Mouse (Mus musculus) MEL (cell line): ENCODE results near the gene Gm6583. TPM values are rescaled to one million over a fixed set of nuclear protein-coding genes. Genes with fewer than 3 reads are reported as not detected.

ENCODE experiments used
- DNase-seq: peaks from one replicate; pipeline ENCODE4 v3.0.0; 2011; ENCODE audit warnings: low read depth, low spot score
- H3K27ac ChIP-seq: 2 replicates; pipeline ENCODE4 v1.5.1; 2012; ENCODE audit warnings: low read depth, mild to moderate bottlenecking, control low read depth, low read length, moderate library complexity; ENCODE audit not compliant: control insufficient read depth
- H3K27me3 ChIP-seq, 2 experiments: fragments of 150-350 bp in 1 of 2; sonication (generic) in 1 of 2; 2 replicates each; pipeline ENCODE4 v1.6.1; 2012; ENCODE audit warnings: low read length in 2 of 2, mild to moderate bottlenecking in 2 of 2, improper control_type of control experiment in 1 of 2, moderate library complexity in 1 of 2; ENCODE audit not compliant: insufficient read depth in 2 of 2, control insufficient read depth in 1 of 2
- H3K36me3 ChIP-seq, 2 experiments: 2 replicates each; pipeline ENCODE4 v1.6.1; 2012 to 2014; ENCODE audit warnings: low read length in 2 of 2, improper control_type of control experiment in 1 of 2, inconsistent platforms in 1 of 2, mild to moderate bottlenecking in 1 of 2; ENCODE audit not compliant: insufficient read depth in 2 of 2, control insufficient read depth in 1 of 2
- H3K4me1 ChIP-seq, 2 experiments: fragments of 150-350 bp in 1 of 2; sonication (generic) in 1 of 2; 2 replicates each; pipeline ENCODE4 v1.6.1; 2012; ENCODE audit warnings: low read length in 2 of 2, improper control_type of control experiment in 1 of 2, mild to moderate bottlenecking in 1 of 2; ENCODE audit not compliant: insufficient read depth in 2 of 2, control insufficient read depth in 1 of 2
- H3K4me3 ChIP-seq, 2 experiments: fragments of 150-350 bp in 1 of 2; sonication (generic) in 1 of 2; 2 replicates each; pipeline ENCODE4 v1.5.1; 2012; ENCODE audit warnings: low read depth in 2 of 2, low read length in 2 of 2, mild to moderate bottlenecking in 2 of 2, moderate library complexity in 2 of 2, control low read depth in 1 of 2, improper control_type of control experiment in 1 of 2; ENCODE audit not compliant: control insufficient read depth in 1 of 2, insufficient read depth in 1 of 2
- H3K79me2 ChIP-seq: 2 replicates; pipeline ENCODE4 v1.6.1; 2012; ENCODE audit warnings: mild to moderate bottlenecking, low read length, moderate library complexity; ENCODE audit not compliant: control insufficient read depth, poor library complexity, insufficient read depth
- H3K9ac ChIP-seq: 2 replicates; pipeline ENCODE4 v1.6.1; 2012; ENCODE audit warnings: low read depth, mild to moderate bottlenecking, control low read depth, low read length, moderate library complexity; ENCODE audit not compliant: control insufficient read depth, poor library complexity, severe bottlenecking
- H3K9me3 ChIP-seq: fragments of 150-350 bp; sonication (generic); replicated peaks from 2 replicates; pipeline ENCODE4 v1.6.1; 2012; ENCODE audit warnings: mild to moderate bottlenecking, low read length, improper control_type of control experiment, moderate library complexity; ENCODE audit not compliant: insufficient read depth
- BHLHE40 ChIP-seq: IDR thresholded peaks from 2 replicates; pipeline ENCODE4 v1.6.1; 2012; ENCODE audit warnings: low read depth, mild to moderate bottlenecking, inconsistent platforms, low read length, improper control_type of control experiment, borderline replicate concordance
- CHD1 ChIP-seq: IDR thresholded peaks from 2 replicates; pipeline ENCODE4 v1.6.1; 2012; ENCODE audit warnings: low read depth, mild to moderate bottlenecking, inconsistent platforms, low read length, improper control_type of control experiment
- CHD2 ChIP-seq: IDR thresholded peaks from 2 replicates; pipeline ENCODE4 v1.6.1; 2011; ENCODE audit warnings: low read length, improper control_type of control experiment
- E2F4 ChIP-seq: IDR thresholded peaks from 2 replicates; pipeline ENCODE4 v1.6.1; 2011; ENCODE audit warnings: low read depth, low read length, improper control_type of control experiment, borderline replicate concordance
- ELF1 ChIP-seq: IDR thresholded peaks from 2 replicates; pipeline ENCODE4 v1.6.1; 2014; ENCODE audit warnings: low read depth, mild to moderate bottlenecking, inconsistent platforms, low read length, improper control_type of control experiment, moderate library complexity
- EP300 ChIP-seq, 2 experiments: IDR thresholded peaks; 2 replicates each; pipeline ENCODE4 v1.6.1; 2011; ENCODE audit warnings: improper control_type of control experiment in 2 of 2, low read length in 2 of 2, low read depth in 1 of 2, mild to moderate bottlenecking in 1 of 2
- ETS1 ChIP-seq: IDR thresholded peaks from 2 replicates; pipeline ENCODE4 v1.6.1; 2012; ENCODE audit warnings: low read depth, mild to moderate bottlenecking, inconsistent platforms, low read length, improper control_type of control experiment, moderate library complexity
- GABPA ChIP-seq: IDR thresholded peaks from 2 replicates; pipeline ENCODE4 v1.6.1; 2012; ENCODE audit warnings: low read depth, mild to moderate bottlenecking, inconsistent platforms, low read length, improper control_type of control experiment, moderate library complexity
- GATA1 ChIP-seq: IDR thresholded peaks from 2 replicates; pipeline ENCODE4 v1.6.1; 2011; ENCODE audit warnings: low read depth, low read length, improper control_type of control experiment
- HCFC1 ChIP-seq: IDR thresholded peaks from 2 replicates; pipeline ENCODE4 v1.6.1; 2012; ENCODE audit warnings: low read depth, mild to moderate bottlenecking, inconsistent platforms, low read length, improper control_type of control experiment, moderate library complexity
- JUND ChIP-seq: IDR thresholded peaks from 2 replicates; pipeline ENCODE4 v1.6.1; 2011; ENCODE audit warnings: low read depth, mild to moderate bottlenecking, improper control_type of control experiment, low read length
- MAFK ChIP-seq: IDR thresholded peaks from 2 replicates; pipeline ENCODE4 v1.6.1; 2011; ENCODE audit warnings: low read depth, mild to moderate bottlenecking, low read length, improper control_type of control experiment, borderline replicate concordance
- MAX ChIP-seq: IDR thresholded peaks from 2 replicates; pipeline ENCODE4 v1.6.1; 2011; ENCODE audit warnings: low read length, improper control_type of control experiment
- MAZ ChIP-seq: IDR thresholded peaks from 2 replicates; pipeline ENCODE4 v1.6.1; 2012; ENCODE audit warnings: low read depth, mild to moderate bottlenecking, inconsistent platforms, low read length, improper control_type of control experiment
- MEF2A ChIP-seq: IDR thresholded peaks from 2 replicates; pipeline ENCODE4 v1.6.1; 2014; ENCODE audit warnings: low read depth, mild to moderate bottlenecking, inconsistent platforms, low read length, improper control_type of control experiment; ENCODE audit not compliant: poor library complexity, insufficient replicate concordance, severe bottlenecking; ENCODE audit errors: extremely low read depth
- MXI1 ChIP-seq: IDR thresholded peaks from 2 replicates; pipeline ENCODE4 v1.6.1; 2011; ENCODE audit warnings: mild to moderate bottlenecking, low read depth, low read length, improper control_type of control experiment
- MYB ChIP-seq: IDR thresholded peaks from 2 replicates; pipeline ENCODE4 v1.6.1; 2011; ENCODE audit warnings: mild to moderate bottlenecking, low read depth, low read length, improper control_type of control experiment
- MYC ChIP-seq: IDR thresholded peaks from 2 replicates; pipeline ENCODE4 v1.6.1; 2011; ENCODE audit warnings: low read depth, mild to moderate bottlenecking, low read length, improper control_type of control experiment, moderate library complexity
- NELFE ChIP-seq: IDR thresholded peaks from 2 replicates; pipeline ENCODE4 v1.6.1; 2011; ENCODE audit warnings: low read depth, low read length, improper control_type of control experiment
- NRF1 ChIP-seq: IDR thresholded peaks from 2 replicates; pipeline ENCODE4 v1.6.1; 2014; ENCODE audit warnings: low read depth, mild to moderate bottlenecking, inconsistent platforms, low read length, improper control_type of control experiment, moderate library complexity; ENCODE audit not compliant: poor library complexity, insufficient read depth, severe bottlenecking
- POLR2A ChIP-seq, 2 experiments: IDR thresholded peaks; 2 replicates each; pipeline ENCODE4 v1.6.1; 2011 to 2012; ENCODE audit warnings: low read length in 2 of 2, mild to moderate bottlenecking in 2 of 2, control low read depth in 1 of 2, improper control_type of control experiment in 1 of 2, low read depth in 1 of 2, moderate library complexity in 1 of 2; ENCODE audit not compliant: control insufficient read depth in 1 of 2, insufficient read depth in 1 of 2, poor library complexity in 1 of 2
- POLR2AphosphoS2 ChIP-seq: IDR thresholded peaks from 2 replicates; pipeline ENCODE4 v1.6.1; 2011; ENCODE audit warnings: low read length, improper control_type of control experiment
- POLR2AphosphoS5 ChIP-seq: IDR thresholded peaks from 2 replicates; pipeline ENCODE4 v1.6.1; 2012; ENCODE audit warnings: low read depth, borderline replicate concordance, mild to moderate bottlenecking, inconsistent platforms, low read length, moderate library complexity, mixed read lengths
- RAD21 ChIP-seq: IDR thresholded peaks from 2 replicates; pipeline ENCODE4 v1.6.1; 2011; ENCODE audit warnings: mild to moderate bottlenecking, low read depth, low read length, improper control_type of control experiment
- RCOR1 ChIP-seq: IDR thresholded peaks from 2 replicates; pipeline ENCODE4 v1.6.1; 2012; ENCODE audit warnings: low read depth, mild to moderate bottlenecking, inconsistent platforms, low read length, improper control_type of control experiment
- SIN3A ChIP-seq: IDR thresholded peaks from 2 replicates; pipeline ENCODE4 v1.6.1; 2012; ENCODE audit warnings: low read length, improper control_type of control experiment, inconsistent platforms
- SMC3 ChIP-seq: IDR thresholded peaks from 2 replicates; pipeline ENCODE4 v1.6.1; 2011; ENCODE audit warnings: low read depth, low read length, improper control_type of control experiment
- TAL1 ChIP-seq: IDR thresholded peaks from 2 replicates; pipeline ENCODE4 v1.6.1; 2012; ENCODE audit warnings: mild to moderate bottlenecking, inconsistent platforms, low read length, moderate library complexity, mixed read lengths
- TBP ChIP-seq: IDR thresholded peaks from 2 replicates; pipeline ENCODE4 v1.8.0; 2011; ENCODE audit warnings: low read depth, low read length, improper control_type of control experiment
- TCF12 ChIP-seq: IDR thresholded peaks from 2 replicates; pipeline ENCODE4 v1.6.1; 2014; ENCODE audit warnings: low read depth, mild to moderate bottlenecking, inconsistent platforms, low read length, improper control_type of control experiment, moderate library complexity
- UBTF ChIP-seq: IDR thresholded peaks from 2 replicates; pipeline ENCODE4 v1.6.1; 2012; ENCODE audit warnings: low read depth, mild to moderate bottlenecking, inconsistent platforms, low read length, improper control_type of control experiment, moderate library complexity, borderline replicate concordance; ENCODE audit not compliant: insufficient read depth
- USF1 ChIP-seq: IDR thresholded peaks from 2 replicates; pipeline ENCODE4 v1.6.1; 2014; ENCODE audit warnings: low read depth, mild to moderate bottlenecking, inconsistent platforms, low read length, improper control_type of control experiment, moderate library complexity
- USF2 ChIP-seq, 2 experiments: IDR thresholded peaks; 2 replicates each; pipeline ENCODE4 v1.6.1; 2011 to 2012; ENCODE audit warnings: improper control_type of control experiment in 2 of 2, low read length in 2 of 2, borderline replicate concordance in 1 of 2, inconsistent platforms in 1 of 2, low read depth in 1 of 2, mild to moderate bottlenecking in 1 of 2; ENCODE audit not compliant: insufficient read depth in 1 of 2
- ZC3H11A ChIP-seq: IDR thresholded peaks from 2 replicates; pipeline ENCODE4 v1.6.1; 2012; ENCODE audit warnings: low read depth, mild to moderate bottlenecking, inconsistent platforms, low read length, improper control_type of control experiment
- ZKSCAN1 ChIP-seq: IDR thresholded peaks from 2 replicates; pipeline ENCODE4 v1.6.1; 2012; ENCODE audit warnings: low read depth, mild to moderate bottlenecking, inconsistent platforms, low read length, improper control_type of control experiment, moderate library complexity
- ZMIZ1 ChIP-seq: IDR thresholded peaks from 2 replicates; pipeline ENCODE4 v1.6.1; 2012; ENCODE audit warnings: low read depth, mild to moderate bottlenecking, inconsistent platforms, low read length, improper control_type of control experiment, moderate library complexity
- polyA plus RNA-seq, 2 experiments: library from polyadenylated mRNA; stranded (reverse) in 1 of 2; unstranded in 1 of 2; fragments of >175 nt in 1 of 2; fragments of >200 nt in 1 of 2; gene quantifications; 2 replicates each; pipeline versions ENCODE4 v1.2.1 to v1.2.4; 2012; ENCODE audit warnings: low replicate concordance in 2 of 2, low read depth in 1 of 2; ENCODE audit not compliant: insufficient read length in 2 of 2, insufficient read depth in 1 of 2, missing spikeins in 1 of 2
- total RNA-seq: library from RNA; depleted of rRNA; stranded (reverse); fragments of 300-350 nt; gene quantifications from 2 replicates; pipeline ENCODE4 v1.2.3, GENCODE M21; 2012

Gm6583 gene
- total and polyA plus RNA-seq, 3 experiments = 0.04 to 0.11 TPM; not detected in 1

- no peaks in the 10 kb centered on the region for H3K9me3 ChIP-seq
- H3K27me3 ChIP-seq = no peaks in the 10 kb centered on the region
- peak; percentile 89 for DNase-seq
- H3K79me2 ChIP-seq = peaks cover 20% of the 10 kb centered on the region
- peaks cover 0 to 20% of the 10 kb centered on the region in 2 experiments; a peak in 3 of 4 replicates for H3K4me1 ChIP-seq
- H3K4me3 ChIP-seq = peak within 1 kb of the TSS; percentile 82 to 98
- H3K27ac ChIP-seq = peak within 1 kb of the TSS; percentile 34
- peaks cover 0 to 10% of the 10 kb centered on the region in 2 experiments; a peak in 3 of 4 replicates for H3K36me3 ChIP-seq
- H3K9ac ChIP-seq = peak within 1 kb of the TSS; percentile 90
- TF ChIP-seq MEF2A = no peak
- TF ChIP-seq UBTF = no peak
- TF ChIP-seq CHD1 = no peak
- no peak for TF ChIP-seq NRF1
- TF ChIP-seq EP300 (IDR thresholded peaks at IDR 0.05; ENCODE audit: low read depth in 1 of 2, low read length in 2 of 2) = no peak
- TF ChIP-seq POLR2AphosphoS2 = 0 out of 2 replicates have a peak, but pooled peaks have one; percentile 44
- no peak for TF ChIP-seq TAL1
- no peak for TF ChIP-seq ZMIZ1
- no peak for TF ChIP-seq MYB
- TF ChIP-seq POLR2AphosphoS5 = no peak
- TF ChIP-seq ZC3H11A = no peak
- no peak for TF ChIP-seq GATA1
- TF ChIP-seq MAFK = no peak
- no peak for TF ChIP-seq E2F4
- TF ChIP-seq TCF12 = no peak
- no peak for TF ChIP-seq USF1
- no peak for TF ChIP-seq JUND
- no peak for TF ChIP-seq SMC3
- peak; percentile 86 for TF ChIP-seq MXI1
- TF ChIP-seq GABPA = peak; percentile 91; the same call in 1 of the 2 replicates
- TF ChIP-seq ELF1 = peak; percentile 27; the same call in 1 of the 2 replicates
- TF ChIP-seq MAX = no peak
- no peak for TF ChIP-seq BHLHE40
- TF ChIP-seq MAZ = peak; percentile 91
- TF ChIP-seq POLR2A (IDR thresholded peaks at IDR 0.05; ENCODE audit: control insufficient read depth in 1 of 2, insufficient read depth in 1 of 2, low read depth in 1 of 2, low read length in 2 of 2, poor library complexity in 1 of 2) = peak; percentile 69 to 82; a peak in 3 of 4 replicates
- peak; percentile 75 for TF ChIP-seq NELFE
- TF ChIP-seq ETS1 = peak; percentile 85
- peak; percentile 90 for TF ChIP-seq HCFC1
- no peak for TF ChIP-seq RAD21
- no peak for TF ChIP-seq CHD2
- TF ChIP-seq SIN3A = peak; percentile 86
- TF ChIP-seq RCOR1 = peak; percentile 43; the same call in 1 of the 2 replicates
- no peak for TF ChIP-seq TBP
- TF ChIP-seq MYC = no peak
- no peak for TF ChIP-seq ZKSCAN1
- no peak for TF ChIP-seq USF2 (IDR thresholded peaks at IDR 0.05; ENCODE audit: borderline replicate concordance in 1 of 2, insufficient read depth in 1 of 2, low read depth in 1 of 2, low read length in 2 of 2)
Measured at GRCm38 (mm10) chr5:112342463-112343204, 13.2 kb downstream of the Gm6583 start, which contains the start of the genes Srrd and Hps4. Srrd (minus strand) TSS chr5:112343040. Hps4 (plus strand) TSS chr5:112343083.
